Mouse (Mus musculus) ES-E14 (cell line): ENCODE results near the gene Timmdc1. TPM values are rescaled to one million over a fixed set of nuclear protein-coding genes. Genes with fewer than 3 reads are reported as not detected.

ENCODE experiments used
- DNase-seq: peaks from one replicate; pipeline ENCODE4 v3.0.0-alpha.2; 2013; ENCODE audit warnings: low read depth, low spot score
- H3K27ac ChIP-seq: 2 replicates; pipeline ENCODE4 v1.5.1; 2012; ENCODE audit warnings: low read depth, mild to moderate bottlenecking, low read length, moderate library complexity, mixed read lengths; ENCODE audit not compliant: poor library complexity, insufficient read depth, severe bottlenecking
- H3K36me3 ChIP-seq: 2 replicates; pipeline ENCODE4 v1.6.1; 2012; ENCODE audit warnings: mild to moderate bottlenecking, low read length, moderate library complexity, mixed read lengths; ENCODE audit not compliant: control insufficient read depth, poor library complexity, insufficient read depth, severe bottlenecking
- H3K4me1 ChIP-seq, 2 experiments: fragments of 150-350 bp in 1 of 2; sonication (generic) in 1 of 2; 2 replicates each; pipeline ENCODE4 v1.6.1; 2012; ENCODE audit warnings: low read length in 2 of 2, mild to moderate bottlenecking in 1 of 2, mixed read lengths in 1 of 2; ENCODE audit not compliant: control insufficient read depth in 2 of 2, insufficient read depth in 2 of 2, poor library complexity in 1 of 2
- H3K4me3 ChIP-seq, 2 experiments: fragments of 150-350 bp in 1 of 2; sonication (generic) in 1 of 2; 2 replicates each; pipeline ENCODE4 v1.5.1; 2012; ENCODE audit warnings: low read length in 2 of 2, low read depth in 1 of 2, mild to moderate bottlenecking in 1 of 2, mixed read lengths in 1 of 2; ENCODE audit not compliant: insufficient read depth in 1 of 2, poor library complexity in 1 of 2, severe bottlenecking in 1 of 2
- H3K9ac ChIP-seq: 2 replicates; pipeline ENCODE4 v1.6.1; 2012; ENCODE audit warnings: low read depth, mild to moderate bottlenecking, low read length, mixed read lengths; ENCODE audit not compliant: poor library complexity, insufficient read depth, severe bottlenecking
- H3K9me3 ChIP-seq: fragments of 150-350 bp; sonication (generic); 2 replicates; pipeline ENCODE4 v1.6.1; 2012; ENCODE audit warnings: low read depth, mild to moderate bottlenecking, low read length; ENCODE audit not compliant: control insufficient read depth, insufficient read depth
- CHD2 ChIP-seq: IDR thresholded peaks from 2 replicates; pipeline ENCODE4 v1.6.1; 2014; ENCODE audit warnings: mild to moderate bottlenecking, low read depth, low read length, inconsistent platforms
- HCFC1 ChIP-seq: IDR thresholded peaks from 2 replicates; pipeline ENCODE4 v1.6.1; 2012; ENCODE audit warnings: low read length, inconsistent platforms, borderline replicate concordance; ENCODE audit not compliant: insufficient read depth
- MAFK ChIP-seq: IDR thresholded peaks from 2 replicates; pipeline ENCODE4 v1.6.1; 2014; ENCODE audit warnings: mild to moderate bottlenecking, low read depth, low read length, inconsistent platforms; ENCODE audit not compliant: insufficient read depth
- ZC3H11A ChIP-seq: IDR thresholded peaks from 2 replicates; pipeline ENCODE4 v1.6.1; 2012; ENCODE audit warnings: low read depth, mild to moderate bottlenecking, inconsistent platforms, low read length, borderline replicate concordance
- ZNF384 ChIP-seq: IDR thresholded peaks from 2 replicates; pipeline ENCODE4 v1.6.1; 2012; ENCODE audit warnings: low read depth, low read length, inconsistent platforms
- in situ Hi-C, 2 experiments: fragments of 600-800 bp; cut with MboI; formaldehyde crosslinking; loops; one replicate each; pipeline ENCODE4 v1.15.1; 2025; ENCODE audit warnings: low sequenced_read_pairs in 2 of 2, inconsistent platforms in 1 of 2; ENCODE audit not compliant: unreplicated experiment in 2 of 2
- total RNA-seq: library from RNA; depleted of rRNA; stranded (reverse); fragments of 300-350 nt; gene quantifications from 2 replicates; pipeline ENCODE4 v1.2.3, GENCODE M21; 2012

Gene Timmdc1
- total RNA-seq, 1 experiment, result 26.9 TPM

DNA sequence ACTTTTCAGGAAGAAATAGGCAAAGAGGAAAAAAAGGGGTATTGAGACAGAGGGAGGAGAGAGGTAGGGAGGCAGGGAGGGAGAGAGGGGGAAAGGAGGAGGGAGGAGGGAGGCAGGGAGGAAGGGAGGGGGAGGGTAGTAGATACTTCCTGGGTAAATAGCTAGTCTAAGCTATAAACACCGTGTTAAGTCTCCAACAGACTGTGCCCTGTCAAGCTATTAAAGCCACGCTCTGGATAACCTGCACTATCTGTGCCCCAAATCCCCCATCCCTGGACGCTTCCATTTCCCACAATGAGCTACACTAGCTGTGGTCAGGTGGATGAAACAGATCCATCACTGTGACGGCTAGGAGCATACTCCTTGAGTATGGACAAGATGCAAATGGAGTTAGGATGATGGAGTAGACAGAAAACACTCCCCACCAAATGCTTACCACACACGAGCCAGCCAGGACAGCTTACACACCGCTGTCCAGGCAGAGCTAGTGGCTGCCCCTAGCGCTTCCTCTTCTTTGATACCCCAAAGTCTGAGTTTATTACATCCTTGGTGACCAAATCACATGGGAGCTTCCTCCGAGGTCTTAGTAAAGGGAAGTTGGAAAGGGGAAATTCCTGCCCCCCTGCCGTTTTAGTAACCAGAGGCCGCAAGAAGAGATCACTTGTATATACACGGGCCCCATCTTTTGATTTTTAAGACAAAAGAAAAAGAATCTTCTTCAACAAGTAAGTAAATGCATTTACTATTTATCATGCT, 65.5 kb downstream of the Timmdc1 start:
- H3K36me3 ChIP-seq, result no peaks in the 10 kb centered on the region
- no peaks in the 10 kb centered on the region for H3K9me3 ChIP-seq
- in situ Hi-C loops, result no loop called here
- H3K4me1 ChIP-seq, result peaks cover 15 to 19% of the 10 kb centered on the region in 2 experiments
- peak overlapping the region; percentile 60; the same call in 1 of the 2 replicates for H3K27ac ChIP-seq
- DNase-seq, result no peak
- no peak overlapping the region for H3K4me3 ChIP-seq
- TF ChIP-seq HCFC1 (no peak), MAFK (no peak), ZC3H11A (no peak), ZNF384 (no peak)
- no peak overlapping the region for H3K9ac ChIP-seq

DNA sequence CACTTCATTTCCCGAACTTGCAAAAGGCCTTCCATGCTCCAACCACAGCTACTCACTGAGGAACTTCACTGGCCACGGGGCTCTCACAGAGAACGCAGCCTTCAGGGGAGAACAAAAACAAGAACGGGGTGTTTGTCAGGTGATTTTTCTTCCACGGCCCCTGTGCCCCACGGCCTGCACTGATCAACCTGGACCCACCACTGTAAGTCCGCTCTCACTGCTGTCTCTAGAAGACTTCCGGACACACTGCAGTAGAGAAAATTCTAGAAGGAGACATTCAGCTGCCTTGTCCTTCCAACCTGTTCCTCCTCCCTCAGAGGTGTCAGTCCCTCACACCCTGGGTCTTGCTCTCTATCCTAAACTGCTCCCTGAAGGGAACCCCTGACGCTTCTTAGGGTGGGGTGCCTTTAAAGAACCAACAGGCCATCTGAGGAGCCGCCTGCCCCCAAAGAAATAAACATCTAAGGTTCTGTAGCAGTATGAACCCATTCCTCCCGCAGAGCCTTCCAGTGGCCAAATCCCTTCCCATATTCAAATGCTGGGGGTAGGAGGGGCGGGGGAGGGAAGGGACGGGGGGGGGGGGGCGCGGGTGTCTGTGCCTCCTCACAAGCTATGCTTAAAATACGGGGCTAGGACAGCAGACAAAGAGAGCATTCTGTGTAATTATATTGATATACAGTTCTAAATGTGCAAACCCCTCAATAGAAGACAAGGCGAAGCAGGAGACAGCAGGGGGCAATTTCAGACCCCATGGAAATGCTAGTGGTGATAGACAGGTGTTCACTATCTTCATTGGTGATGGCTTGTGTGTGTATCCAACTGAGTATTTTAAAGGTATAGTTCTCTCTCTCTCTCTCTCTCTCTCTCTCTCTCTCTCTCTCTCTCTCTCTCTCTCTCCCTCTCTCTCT, 66.7 kb downstream of the Timmdc1 start, which contains the start of gene Cd80:
Gene Cd80 (plus strand): TSS at position 51 of the 908 bp plus-strand sequence.
- H3K36me3 ChIP-seq, result no peaks in the 10 kb centered on the region
- H3K9ac ChIP-seq, result no peak within 1 kb of the TSS; the same call in 1 of the 2 replicates
- no peak within 1 kb of the TSS for H3K4me3 ChIP-seq
- no peak for TF ChIP-seq CHD2
- no peak for TF ChIP-seq ZNF384
- TF ChIP-seq HCFC1, result no peak
- no peak for TF ChIP-seq ZC3H11A
- no peak for TF ChIP-seq MAFK
- no peak for DNase-seq
- H3K27ac ChIP-seq, result no peak within 1 kb of the TSS
- peaks cover 17 to 19% of the 10 kb centered on the region in 2 experiments for H3K4me1 ChIP-seq
- in situ Hi-C loops, result no loop called here
- no peaks in the 10 kb centered on the region for H3K9me3 ChIP-seq

DNA sequence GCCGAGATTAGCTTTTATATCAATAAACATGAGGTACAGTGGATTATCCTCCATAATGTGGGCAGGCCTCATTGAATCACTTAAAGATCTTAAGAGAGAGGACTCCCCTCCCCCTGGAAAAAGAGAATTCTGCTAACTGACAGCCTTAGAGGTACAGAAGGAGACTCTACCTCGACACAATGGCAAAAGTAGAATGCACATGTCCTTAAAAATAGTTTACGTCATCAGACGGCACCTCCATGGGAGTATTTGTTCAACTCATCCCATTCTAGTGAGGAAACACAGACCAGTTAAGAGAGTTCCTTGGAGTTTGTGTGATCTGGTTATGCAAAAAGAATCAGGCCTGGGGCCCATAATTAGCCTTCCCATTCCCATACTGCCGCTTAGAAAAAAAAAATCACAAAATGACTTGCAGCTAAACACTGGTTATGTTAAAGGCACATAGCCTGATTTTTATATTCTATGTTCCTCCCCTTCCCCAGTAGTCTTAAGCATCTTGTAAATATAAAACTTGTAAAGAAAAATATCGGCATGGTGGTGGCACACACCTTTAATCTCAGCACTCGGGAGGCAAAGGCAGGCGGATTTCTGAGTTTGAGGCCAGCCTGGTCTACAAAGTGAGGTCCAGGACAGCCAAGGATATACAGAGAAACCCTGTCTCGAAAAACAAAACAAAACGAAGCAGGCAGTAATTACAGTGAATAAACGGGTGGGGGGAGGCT, 67.8 kb downstream of the Timmdc1 start:
- TF ChIP-seq ZNF384 (no peak), MAFK (no peak), ZC3H11A (no peak), HCFC1 (no peak), CHD2 (no peak)
- H3K9ac ChIP-seq, result no peak overlapping the region; the same call in 1 of the 2 replicates
- no peak for DNase-seq
- H3K27ac ChIP-seq, result no peak overlapping the region
- in situ Hi-C loops, result no loop called here
- no peaks in the 10 kb centered on the region for H3K9me3 ChIP-seq
- H3K36me3 ChIP-seq, result peaks cover 4% of the 10 kb centered on the region; the same call in 1 of the 2 replicates
- H3K4me3 ChIP-seq, result no peak overlapping the region
- H3K4me1 ChIP-seq, result peaks cover 16 to 17% of the 10 kb centered on the region in 2 experiments

DNA sequence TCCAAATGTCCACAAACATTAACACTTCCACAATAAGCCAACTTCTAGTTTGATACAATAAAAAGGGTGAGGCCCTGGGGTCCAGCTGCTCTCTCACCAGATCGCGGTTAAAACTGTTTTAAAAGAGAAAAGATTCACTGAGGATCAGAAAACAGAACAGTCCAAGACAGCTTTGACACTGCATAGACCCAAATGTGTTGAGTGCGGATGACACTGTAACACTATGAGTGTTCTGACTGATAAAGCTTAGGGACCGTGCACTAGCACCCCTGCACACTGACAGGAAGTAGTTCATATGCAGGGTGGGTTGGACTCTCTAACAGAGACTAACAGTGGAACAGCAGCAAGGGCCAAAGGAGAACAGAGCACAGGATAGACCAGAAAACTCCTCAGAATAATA, 68.5 kb downstream of the Timmdc1 start:
- in situ Hi-C loops, result no loop called here
- DNase-seq, result no peak
- Histone ChIP-seq H3K9ac (no peak overlapping the region; the same call in 1 of the 2 replicates), H3K4me3 (no peak overlapping the region), H3K9me3 (no peaks in the 10 kb centered on the region), H3K4me1 (peaks cover 10 to 17% of the 10 kb centered on the region in 2 experiments), H3K27ac (no peak overlapping the region), H3K36me3 (peaks cover 6% of the 10 kb centered on the region; the same call in 1 of the 2 replicates)
- TF ChIP-seq HCFC1 (no peak), ZNF384 (no peak), MAFK (no peak), ZC3H11A (no peak), CHD2 (no peak)
